Mouse (Mus musculus) gastrocnemius, postnatal 36 days (tissue): Measurements from ENCODE around the gene Coq9. TPM values are rescaled to one million over a fixed set of nuclear protein-coding genes. Genes with fewer than 3 reads are reported as not detected.

Experiments
- DNase-seq, 2 experiments: peaks; one replicate each; pipeline ENCODE4 v3.0.0; 2022
- intact Hi-C: fragments of 180-260 bp; cut with DNase I; formaldehyde crosslinking; loops from one replicate; pipeline ENCODE4 v1.15.1; 2025
- long read RNA-seq, 2 experiments: library from polyadenylated mRNA; stranded (forward); transcript quantifications; one replicate each; pipeline ENCODE4 v2.0.0; 2021
- total RNA-seq, 2 experiments: library from RNA; stranded (reverse); gene quantifications; 2 replicates each; pipeline ENCODE4 v1.2.3; 2021

Gene Coq9
- total RNA-seq: 100 to 1,000 TPM; 411 to 443 TPM
- long read RNA-seq, experiment 1, transcript Coq9-204 (8 exons, 831 nt): minor isoform, 9 of 438 reads
- long read RNA-seq, experiment 1, transcript Coq9-201 (9 exons, 1,789 nt): major isoform, 326 of 438 reads
- long read RNA-seq, experiment 1, transcript Coq9-208 (2 exons, 368 nt): minor isoform, 28 of 438 reads
- long read RNA-seq, experiment 1, partial matches to known transcripts: 34 of 438 reads
- long read RNA-seq, experiment 1, other reads (novel, unspliced or antisense): 41 of 438 reads
- long read RNA-seq, experiment 2, transcript Coq9-208 (2 exons, 368 nt): minor isoform, 22 of 509 reads
- long read RNA-seq, experiment 2, transcript Coq9-204 (8 exons, 831 nt): minor isoform, 11 of 509 reads
- long read RNA-seq, experiment 2, transcript Coq9-201 (9 exons, 1,789 nt): major isoform, 404 of 509 reads
- long read RNA-seq, experiment 2, partial matches to known transcripts: 31 of 509 reads
- long read RNA-seq, experiment 2, other reads (novel, unspliced or antisense): 41 of 509 reads

GRCm38 (mm10) chr8:94837662-94838574, at the start of gene Coq9, which contains the start of gene Ciapin1:
Coq9 (plus strand) TSS chr8:94838321.
Ciapin1 (minus strand) TSS chr8:94838358.
- peak; percentile 92 for DNase-seq

DNA sequence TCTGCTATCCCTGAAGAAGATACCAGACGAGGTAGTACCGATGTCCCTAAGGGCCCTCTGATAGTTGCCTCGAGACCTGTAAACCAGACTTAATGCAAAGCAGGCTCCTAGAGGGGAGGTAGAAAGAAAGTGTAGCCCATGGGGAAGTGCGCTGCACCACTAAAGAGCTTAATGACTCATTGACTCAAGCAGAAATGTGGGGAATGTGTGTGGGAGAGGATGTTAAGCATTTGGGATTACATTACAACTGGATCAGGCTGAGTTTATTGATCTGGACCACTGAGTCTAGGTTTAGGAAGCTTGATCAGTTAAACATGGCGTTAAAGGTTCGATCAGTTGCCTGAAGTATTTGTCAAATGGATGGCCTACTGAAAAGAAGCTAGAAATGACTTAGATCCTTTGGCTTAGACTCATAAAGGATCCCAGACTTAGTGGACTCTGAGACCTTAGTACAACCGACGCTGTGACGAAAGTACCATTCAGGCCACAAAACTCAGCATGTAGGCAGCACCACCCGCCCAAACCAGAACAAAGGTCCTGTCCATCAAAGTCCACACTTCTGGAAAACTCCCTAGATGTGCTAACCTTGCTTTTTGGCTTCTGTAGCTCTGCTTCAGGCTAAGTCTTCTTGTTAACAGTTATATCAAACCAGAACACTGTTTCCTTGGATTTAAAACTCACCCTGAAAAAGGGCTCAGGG, 48.7 kb upstream of the Coq9 start:
- intact Hi-C loops: no loop called here
- DNase-seq: no peak

More at GRCm38 (mm10) chr8:94837662-94838574, at the start of gene Coq9, which contains the start of gene Ciapin1:
- intact Hi-C loops: no loop called here

DNA sequence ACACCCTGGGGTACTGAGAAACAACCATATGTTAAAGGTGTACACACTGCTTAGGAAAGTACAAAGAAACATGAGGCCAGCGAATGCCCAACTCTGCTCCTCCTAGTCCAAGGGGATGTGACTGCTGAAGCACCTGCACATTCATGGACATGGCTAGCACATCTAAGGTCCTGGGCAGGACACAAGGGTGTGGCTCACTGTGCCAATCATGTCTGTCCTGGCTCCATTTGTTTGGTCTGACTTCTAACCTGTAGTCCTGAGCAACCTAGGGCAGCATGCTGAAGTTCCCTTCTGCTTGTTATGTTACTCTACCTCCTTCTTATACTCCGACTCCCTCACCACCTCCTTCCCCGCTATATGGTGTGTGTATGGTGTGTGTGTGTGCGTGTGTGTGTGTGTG, 43.8 kb upstream of the Coq9 start:
- no peak for DNase-seq
- intact Hi-C loops: no loop called here

- no peak for DNase-seq
- intact Hi-C loops: no loop called here
These were observed 43.3 kb upstream of the Coq9 start for GRCm38 (mm10) chr8:94794782-94795181.

GRCm38 (mm10) chr8:94800278-94800968, 37.7 kb upstream of the Coq9 start:
- DNase-seq: no peak
- intact Hi-C loops: no loop called here

DNA sequence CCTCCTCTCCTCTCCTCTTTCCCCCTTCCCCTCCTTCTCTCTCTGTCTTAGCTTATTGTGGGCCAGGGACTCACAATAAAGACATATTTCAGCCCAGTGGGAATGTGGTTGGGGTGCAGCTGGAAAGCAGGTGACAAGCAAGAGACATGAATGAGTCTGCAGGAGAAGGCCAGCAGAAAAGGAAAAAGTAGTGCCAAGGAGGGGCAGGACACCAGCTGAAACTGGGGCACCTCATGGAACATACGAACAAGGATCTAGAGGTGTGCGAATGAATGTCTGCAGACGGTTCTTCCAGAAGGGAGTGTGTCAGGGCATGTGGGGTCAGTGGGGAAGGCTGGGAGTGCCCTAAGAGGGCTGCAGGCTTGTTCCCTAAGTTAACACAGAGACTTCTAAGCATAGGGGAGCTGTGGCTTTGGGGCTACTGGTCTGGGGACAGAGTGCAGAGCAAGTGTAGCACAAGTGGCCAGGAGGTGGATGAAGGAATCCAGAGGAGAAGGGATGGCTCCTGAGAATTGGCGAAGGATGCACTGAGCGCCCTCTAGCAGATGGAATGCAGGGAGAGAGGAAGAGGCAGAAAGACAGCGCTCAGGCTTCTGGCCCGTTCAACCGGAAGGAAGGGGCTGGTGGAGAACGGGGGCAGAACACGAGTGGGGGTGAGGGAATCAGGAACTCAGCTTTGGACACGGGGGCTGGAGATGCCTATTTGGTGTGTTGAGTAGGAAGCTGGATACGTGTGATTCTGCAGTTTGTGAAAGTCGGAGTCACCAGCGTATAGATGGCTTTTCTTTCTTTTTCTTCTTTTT, 36.6 kb upstream of the Coq9 start:
- DNase-seq: peak in 1 of 2 experiments; percentile 6
- intact Hi-C loops: no loop called here

GRCm38 (mm10) chr8:94802375-94802774, 35.7 kb upstream of the Coq9 start:
- intact Hi-C loops: no loop called here
- no peak for DNase-seq

- peak in 1 of 2 experiments; percentile 1 for DNase-seq
- intact Hi-C loops: no loop called here
These were observed 34.6 kb upstream of the Coq9 start for GRCm38 (mm10) chr8:94803551-94803950.

DNA sequence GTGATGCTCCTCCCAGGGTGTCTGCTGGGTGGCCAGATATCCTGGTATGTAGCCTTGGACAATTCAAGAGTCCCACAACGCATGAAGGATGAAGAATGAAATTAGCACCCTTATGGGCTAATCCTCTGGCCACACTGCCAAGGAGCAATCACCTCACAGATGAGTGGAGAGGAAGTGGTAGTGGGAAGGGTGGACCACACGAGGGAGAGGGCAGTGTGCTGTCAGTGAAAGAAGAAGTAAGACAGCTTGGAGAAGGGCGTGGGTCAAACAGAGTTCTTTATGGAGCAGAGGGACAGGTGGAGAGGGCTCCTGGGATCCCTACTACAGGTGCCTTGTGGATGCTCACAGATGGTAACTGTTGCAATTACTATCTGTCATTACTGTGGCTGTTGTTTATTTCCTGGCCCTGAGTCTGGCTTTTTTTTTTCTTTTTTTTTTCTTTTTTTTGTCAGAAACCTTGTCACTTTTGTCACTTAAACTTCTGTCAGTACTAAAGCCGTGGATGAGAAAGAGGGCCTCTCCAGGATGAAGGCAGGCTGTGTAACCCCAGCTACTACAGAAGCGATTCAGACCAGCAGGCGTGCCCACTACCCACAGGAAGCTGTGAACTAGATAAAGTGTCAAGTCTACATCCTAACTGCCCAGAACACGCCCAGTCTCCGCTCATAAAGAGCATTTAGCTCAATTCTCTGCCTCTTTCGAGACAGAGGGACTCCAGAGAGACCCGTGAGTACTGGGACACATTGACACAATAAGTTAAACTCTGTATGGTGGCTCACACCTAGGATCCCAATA, 33.4 kb upstream of the Coq9 start:
- no peak for DNase-seq
- intact Hi-C loops: no loop called here

GRCm38 (mm10) chr8:94805811-94806210, 32.3 kb upstream of the Coq9 start:
- no peak for DNase-seq
- intact Hi-C loops: no loop called here

DNA sequence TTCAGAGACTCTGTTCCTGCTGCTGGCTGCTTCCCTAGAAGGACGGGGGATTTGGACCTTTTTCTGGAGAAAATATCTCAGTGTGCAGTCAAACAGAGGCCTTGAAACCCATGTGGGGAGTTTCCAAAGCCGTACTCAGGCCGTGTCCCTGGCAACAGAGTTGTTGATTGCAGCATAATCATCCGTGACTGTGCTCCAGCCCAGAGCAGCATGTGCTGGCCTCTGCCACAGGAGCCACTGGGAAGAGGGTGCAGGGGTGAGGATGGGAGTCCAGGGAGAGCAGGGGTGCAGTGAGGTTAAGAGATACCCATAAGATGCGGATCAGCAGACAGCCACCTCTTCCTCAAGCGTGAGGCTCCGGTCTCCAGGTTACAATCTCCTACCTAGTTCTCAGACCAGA, 30.6 kb upstream of the Coq9 start:
- intact Hi-C loops: no loop called here
- no peak for DNase-seq

GRCm38 (mm10) chr8:94808372-94808771, 29.7 kb upstream of the Coq9 start:
- intact Hi-C loops: no loop called here
- DNase-seq: no peak

- intact Hi-C loops: loop anchor here (10.0 kb wide), 1 partner anchor 285 kb away; no protein-coding TSS in a partner anchor
- no peak for DNase-seq
These were observed 28.0 kb upstream of the Coq9 start, which contains the start of gene Ccl17 for GRCm38 (mm10) chr8:94810153-94810552. Ccl17 (plus strand) TSS chr8:94810453.

DNA sequence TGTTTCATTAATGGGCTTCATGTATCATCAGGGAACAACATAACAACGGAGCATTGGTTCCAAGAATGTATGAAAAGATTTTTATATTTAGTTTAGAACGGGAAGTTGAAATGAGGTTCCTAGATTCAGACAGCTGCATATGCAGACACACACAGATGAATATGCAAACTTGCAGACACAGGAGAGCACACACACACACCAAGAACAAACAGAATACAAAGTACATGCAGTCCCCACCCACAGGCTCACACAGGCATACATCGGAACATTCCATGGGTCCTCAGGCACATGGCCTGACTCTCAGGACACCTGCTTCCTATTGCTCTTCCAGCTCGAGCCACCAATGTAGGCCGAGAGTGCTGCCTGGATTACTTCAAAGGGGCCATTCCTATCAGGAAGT, 27.3 kb upstream of the Coq9 start:
- no peak for DNase-seq
- intact Hi-C loops: loop anchor here (10.0 kb wide), 1 partner anchor 286 kb away; no protein-coding TSS in a partner anchor

GRCm38 (mm10) chr8:94811654-94812053, 26.5 kb upstream of the Coq9 start:
- DNase-seq: no peak
- intact Hi-C loops: loop anchor here (2.0 to 10.0 kb wide), 2 partner anchors 287 to 319 kb away; no protein-coding TSS in a partner anchor

- intact Hi-C loops: loop anchor here (1.0 to 10.0 kb wide), 3 partner anchors 108 to 320 kb away; no protein-coding TSS in a partner anchor
These were observed 25.4 kb upstream of the Coq9 start for GRCm38 (mm10) chr8:94812645-94813098.

DNA sequence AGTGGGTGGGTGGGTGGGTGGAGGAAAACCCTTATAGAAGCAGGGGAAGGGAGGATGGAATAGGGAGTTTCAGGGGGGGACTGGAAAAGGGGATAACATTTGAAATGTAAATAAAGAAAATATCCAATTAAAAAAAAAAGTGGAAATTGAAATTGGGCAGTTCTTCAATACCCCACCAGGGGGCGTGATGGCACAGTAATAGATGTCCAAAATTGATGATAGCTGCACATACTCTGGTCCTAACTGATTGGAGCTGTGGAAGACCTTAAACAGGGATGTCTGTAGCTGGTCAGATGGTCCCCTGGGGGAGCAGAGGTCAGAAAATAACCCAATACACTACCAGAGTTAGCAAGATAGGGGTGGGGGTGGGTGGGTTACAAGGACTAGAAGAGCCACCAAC, 23.6 kb upstream of the Coq9 start:
- intact Hi-C loops: loop anchor here (10.0 kb wide), 1 partner anchor 290 kb away; no protein-coding TSS in a partner anchor
- no peak for DNase-seq

More at GRCm38 (mm10) chr8:94812645-94813098, 25.4 kb upstream of the Coq9 start:
- peak; percentile 58 to 78 for DNase-seq
